Mouse (Mus musculus): ENCODE data around the gene Eif4e.

Gene Eif4e

DNA sequence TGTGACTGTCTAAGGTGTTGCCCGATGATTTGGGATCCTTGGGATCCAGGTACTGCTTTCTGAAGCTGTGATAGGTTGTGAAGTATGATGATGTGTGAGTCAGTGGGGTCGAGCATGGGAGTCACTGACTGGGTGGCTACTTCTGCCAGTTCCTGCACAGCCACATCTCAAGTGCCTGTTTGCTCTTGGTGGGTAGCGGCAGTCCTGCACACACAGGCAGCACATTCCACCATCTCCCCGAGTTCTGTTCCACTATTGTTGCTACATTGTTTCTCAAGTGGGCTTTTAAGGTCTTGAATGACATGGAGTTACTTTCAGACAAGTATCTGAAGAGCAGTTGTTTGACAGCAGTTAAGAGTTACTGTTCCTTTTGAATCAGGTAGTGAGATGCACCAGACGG lies 34.3 kb downstream of the Eif4e start:
- no peak for ATAC-seq (ENCODE audit: insufficient number of reproducible peaks, low FRiP score, low TSS enrichment)

DNA sequence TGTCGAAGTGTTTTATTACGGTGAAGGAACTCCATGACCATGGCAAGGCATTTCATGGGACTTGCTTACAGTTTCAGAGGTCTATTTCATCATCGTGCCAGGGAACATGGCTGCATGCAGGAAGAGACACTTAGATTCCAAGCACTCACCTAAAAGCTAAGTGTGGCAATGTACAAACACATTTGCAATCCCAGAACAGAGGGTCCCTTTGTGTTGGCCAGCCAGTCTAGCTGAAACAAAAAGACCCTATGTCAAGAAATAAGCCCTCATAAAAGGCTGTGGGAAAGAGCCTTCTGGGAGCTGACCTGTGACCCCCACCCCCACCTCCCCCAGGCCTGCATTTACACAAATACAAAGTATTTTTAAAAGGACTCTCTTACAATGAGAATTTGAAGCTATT lies 34.9 kb downstream of the Eif4e start:
- ATAC-seq (ENCODE audit: insufficient number of reproducible peaks, low FRiP score, low TSS enrichment): no peak

DNA sequence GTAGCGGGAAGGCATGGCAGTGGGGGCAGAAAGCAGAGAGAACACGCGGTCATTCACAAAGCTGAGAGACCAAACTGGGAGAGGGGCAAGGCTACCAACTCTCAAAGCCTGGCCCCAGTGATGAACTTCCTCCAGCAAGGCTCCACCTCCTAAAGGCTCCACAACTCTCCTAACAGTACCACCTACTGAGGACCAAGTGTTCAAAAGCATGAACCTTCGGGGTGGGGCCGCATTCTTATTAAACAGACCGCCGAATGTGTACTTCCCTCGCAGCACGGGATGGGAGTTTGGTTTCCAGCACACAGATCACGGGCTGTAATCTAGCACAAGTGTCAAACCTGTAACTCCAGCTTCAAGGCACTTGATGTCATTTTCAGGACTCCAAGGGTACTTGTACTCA lies 52.9 kb downstream of the Eif4e start:
- ATAC-seq (ENCODE audit: insufficient number of reproducible peaks, low FRiP score, low TSS enrichment): no peak

DNA sequence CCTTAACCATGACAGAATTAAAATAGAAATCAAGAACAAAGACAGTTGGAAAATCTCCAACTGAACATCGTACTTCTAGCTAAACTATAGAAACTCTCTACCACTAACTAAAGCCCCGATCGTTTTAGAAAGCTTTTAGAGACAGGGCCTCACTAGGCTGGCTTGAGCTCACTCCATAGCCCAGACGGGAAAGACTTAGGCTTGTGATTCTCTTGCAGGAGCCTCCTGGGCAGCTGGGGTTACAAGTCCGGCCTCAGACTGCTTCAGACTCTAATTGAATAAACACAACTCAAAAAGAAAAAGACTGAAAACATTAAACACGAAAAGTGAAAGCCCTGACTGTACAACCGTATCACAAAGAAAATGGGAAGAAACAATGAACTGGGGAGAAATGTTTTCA lies 60.2 kb downstream of the Eif4e start:
- ATAC-seq (ENCODE audit: insufficient number of reproducible peaks, low FRiP score, low TSS enrichment): no peak

DNA sequence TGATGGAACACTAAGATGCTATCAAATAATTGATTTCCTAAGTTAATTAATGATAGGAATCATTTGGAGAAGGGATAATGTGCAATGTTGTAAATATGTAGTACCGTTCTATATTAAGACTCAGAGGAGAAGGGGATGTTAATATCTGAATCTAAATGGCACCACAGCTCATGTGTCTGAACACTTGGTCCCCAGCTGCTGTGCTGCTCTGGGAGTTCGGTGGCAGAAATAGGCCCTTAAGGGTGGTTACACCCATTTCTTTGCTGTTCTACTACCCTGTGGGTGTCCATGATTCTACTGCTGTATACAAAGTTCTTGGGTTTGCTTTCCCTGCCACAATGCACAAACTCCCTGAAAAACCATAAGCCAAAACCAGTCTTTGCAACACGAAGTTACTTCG lies 61.2 kb downstream of the Eif4e start:
- no peak for ATAC-seq (ENCODE audit: insufficient number of reproducible peaks, low FRiP score, low TSS enrichment)

DNA sequence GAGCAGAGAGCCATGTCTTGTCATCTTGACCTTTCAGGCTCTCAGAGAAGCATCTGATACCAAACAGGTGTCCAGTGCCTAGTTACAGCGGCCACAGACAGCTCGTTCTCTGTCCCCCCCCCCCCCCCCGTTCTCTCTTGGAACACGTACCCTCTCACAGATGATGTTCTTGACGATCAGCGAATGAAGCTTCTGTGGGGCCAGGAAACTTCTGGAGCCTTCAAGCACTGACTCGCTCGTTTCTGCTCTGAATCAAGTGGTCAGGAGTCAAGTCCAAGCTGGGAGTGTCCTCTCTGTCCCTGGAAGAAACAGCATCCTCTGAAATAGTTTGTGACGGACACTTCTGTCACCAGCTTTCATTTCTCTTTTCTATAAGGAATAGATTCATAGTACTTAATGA lies 62.0 kb downstream of the Eif4e start:
- ATAC-seq (ENCODE audit: insufficient number of reproducible peaks, low FRiP score, low TSS enrichment): no peak

DNA sequence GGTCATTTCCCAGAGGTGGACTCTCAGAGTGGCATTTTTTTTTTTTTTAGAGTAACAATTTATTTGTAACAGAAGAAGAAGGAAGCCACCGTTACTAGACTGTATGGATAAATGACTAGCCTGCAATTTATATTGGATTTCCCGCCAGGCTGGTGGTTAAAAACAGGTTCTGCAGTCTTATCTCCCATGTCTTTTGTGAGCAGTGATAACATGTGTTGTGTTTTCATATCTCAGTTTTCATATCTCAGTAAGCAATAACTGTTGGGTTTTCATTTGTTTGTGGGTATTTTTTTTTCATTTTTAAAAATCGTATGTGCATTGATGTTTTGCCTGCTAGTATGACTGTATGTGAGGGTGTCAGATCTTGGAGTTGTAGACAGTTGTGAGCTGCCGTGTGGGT lies 65.0 kb downstream of the Eif4e start:
- ATAC-seq (ENCODE audit: insufficient number of reproducible peaks, low FRiP score, low TSS enrichment): no peak

DNA sequence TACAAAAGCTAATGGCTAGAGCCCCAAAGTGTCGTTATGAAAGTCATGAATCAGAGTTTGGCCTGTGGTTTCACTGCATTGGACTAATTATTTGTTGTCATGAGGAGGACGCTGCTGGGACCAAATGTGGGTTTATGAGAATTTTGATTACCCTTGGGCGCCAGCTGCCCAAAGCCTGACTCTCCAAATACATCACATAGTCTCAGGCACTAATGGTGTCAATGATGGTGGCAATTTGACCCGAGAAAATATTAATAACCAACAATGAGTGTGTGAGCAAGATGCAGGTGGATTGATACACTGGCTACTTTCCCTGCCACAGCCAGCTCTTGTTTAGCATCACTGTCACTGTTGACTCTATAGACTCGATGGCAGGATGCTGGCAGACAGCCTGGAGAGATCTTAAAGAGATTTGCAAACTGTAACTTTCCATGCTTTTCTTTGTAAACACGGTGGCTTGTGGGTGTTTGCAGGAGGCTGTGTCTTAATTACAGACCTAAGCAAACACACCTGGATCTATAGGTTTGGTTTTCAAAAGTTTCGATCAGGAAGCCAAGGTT lies 65.9 kb downstream of the Eif4e start:
- ATAC-seq (ENCODE audit: insufficient number of reproducible peaks, low FRiP score, low TSS enrichment): no peak

DNA sequence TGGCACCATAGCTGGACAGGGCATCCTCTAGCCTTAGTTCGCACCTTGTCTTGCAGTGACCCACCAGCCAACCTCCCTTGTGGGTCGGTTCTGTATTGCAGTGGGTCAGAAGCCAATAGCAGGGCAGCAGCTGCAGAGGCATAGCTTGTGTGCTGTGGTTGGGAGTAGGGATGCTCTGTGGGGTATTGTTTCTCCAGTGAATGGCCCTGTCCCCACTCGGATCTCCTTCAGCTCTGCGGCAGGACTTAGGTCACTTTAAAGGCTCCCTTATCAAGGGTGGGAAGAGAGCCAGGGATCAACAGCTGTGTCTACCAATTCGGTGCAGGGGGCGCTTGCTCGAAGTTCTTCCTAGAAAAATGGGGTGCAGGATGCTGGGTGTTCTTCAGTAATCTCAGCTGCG lies 67.2 kb downstream of the Eif4e start:
- no peak for ATAC-seq (ENCODE audit: insufficient number of reproducible peaks, low FRiP score, low TSS enrichment)

DNA sequence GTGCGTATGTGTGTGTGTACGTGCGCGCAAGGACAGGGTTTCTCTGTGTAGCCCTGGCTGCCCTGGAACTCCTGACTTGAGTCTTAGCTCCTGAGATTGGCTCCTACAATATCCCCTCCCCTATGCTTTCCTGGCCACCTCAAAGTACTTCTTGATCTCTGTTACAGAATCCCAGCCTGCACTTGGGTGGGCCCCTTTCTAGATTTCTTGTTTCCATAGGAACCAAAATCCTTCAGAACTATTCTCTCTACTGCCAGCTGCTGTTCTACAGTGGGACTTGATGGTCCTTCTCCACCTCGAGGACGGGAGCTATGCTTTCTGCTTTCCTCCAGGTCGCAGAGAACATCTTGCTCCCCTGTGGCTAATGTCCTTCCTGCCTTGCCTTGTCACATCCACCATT lies 67.9 kb downstream of the Eif4e start:
- ATAC-seq (ENCODE audit: insufficient number of reproducible peaks, low FRiP score, low TSS enrichment): no peak

DNA sequence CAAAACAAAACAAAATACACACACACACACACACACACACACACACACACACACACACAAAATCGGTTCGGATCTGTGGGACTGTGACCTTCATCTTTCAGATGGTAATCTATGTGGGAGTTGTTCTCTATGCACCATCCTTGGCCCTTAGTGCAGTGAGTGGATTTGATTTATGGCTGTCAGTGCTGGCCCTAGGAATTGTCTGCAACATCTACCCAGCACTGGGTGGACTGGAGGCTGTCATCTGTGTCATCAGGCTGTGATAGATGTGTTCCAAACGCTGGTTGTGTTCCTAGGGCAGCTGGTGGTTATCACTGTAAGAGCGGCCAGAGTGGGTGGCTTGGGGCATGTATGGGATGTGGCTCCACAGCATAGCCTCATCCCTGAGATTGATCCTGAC lies 75.1 kb downstream of the Eif4e start:
- no peak for ATAC-seq (ENCODE audit: insufficient number of reproducible peaks, low FRiP score, low TSS enrichment)

DNA sequence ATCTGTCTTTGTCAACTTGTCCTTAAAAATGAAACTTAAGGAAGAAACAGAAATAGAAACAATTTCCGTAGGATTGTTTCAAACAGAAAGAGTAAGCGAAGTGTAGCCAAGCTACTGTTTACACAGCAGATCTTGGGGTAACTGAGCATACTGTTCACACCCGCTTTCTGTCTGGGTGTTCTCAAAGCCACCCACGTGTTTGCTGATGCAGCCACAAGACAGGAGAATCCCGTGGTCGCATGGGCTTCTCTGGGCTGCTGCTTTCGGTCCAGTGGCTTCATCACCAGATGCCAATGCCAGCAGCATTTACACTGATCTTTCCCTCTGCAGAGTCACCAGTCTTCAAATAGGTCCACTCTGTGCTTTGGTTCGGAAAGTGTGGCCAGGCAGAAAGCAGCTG lies 79.2 kb downstream of the Eif4e start:
- ATAC-seq (ENCODE audit: insufficient number of reproducible peaks, low FRiP score, low TSS enrichment): no peak

DNA sequence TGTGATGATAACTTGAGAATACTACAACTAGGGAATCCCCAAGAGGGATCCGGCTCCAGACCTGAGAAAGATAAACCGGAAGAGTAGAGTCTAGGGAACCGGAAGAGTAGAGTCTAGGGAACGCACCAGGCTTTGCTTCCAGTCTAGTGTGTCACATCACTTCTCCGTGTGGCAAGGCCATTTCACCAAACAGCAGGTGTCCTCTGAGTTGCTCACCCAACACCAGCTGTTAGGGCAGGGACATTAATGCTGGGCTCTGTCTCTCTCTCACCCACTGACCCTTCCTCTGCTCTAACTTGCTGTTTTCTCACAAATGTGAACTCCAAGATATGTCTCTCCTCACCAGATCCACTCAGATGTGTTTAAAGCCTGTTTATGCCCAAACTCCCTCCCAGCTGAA lies 82.7 kb downstream of the Eif4e start:
- ATAC-seq (ENCODE audit: insufficient number of reproducible peaks, low FRiP score, low TSS enrichment): no peak

All from cerebellum, adult (tissue).